Mouse (Mus musculus) ZHBTc4 (cell line): ENCODE measurements around the gene Ebf1.
A peak's percentile ranks its signal among the peaks of the same experiment; 100 is the strongest.

ENCODE experiments used
- DNase-seq: peaks from one replicate; pipeline ENCODE4 v3.0.0-alpha.2; 2011; ENCODE audit warnings: low read depth, low spot score

Ebf1 gene

GRCm38 (mm10) chr11:44661875-44662274, 44.8 kb downstream of the Ebf1 start:
- no peak for DNase-seq

- DNase-seq = no peak
Measured at GRCm38 (mm10) chr11:44663609-44664141, 46.6 kb downstream of the Ebf1 start.

GRCm38 (mm10) chr11:44665156-44665682, 48.1 kb downstream of the Ebf1 start:
- peak; percentile 49 for DNase-seq

GRCm38 (mm10) chr11:44665741-44666531, 48.8 kb downstream of the Ebf1 start:
- DNase-seq = no peak

GRCm38 (mm10) chr11:44666741-44667140, 49.6 kb downstream of the Ebf1 start:
- no peak for DNase-seq

GRCm38 (mm10) chr11:44681306-44681705, 64.2 kb downstream of the Ebf1 start:
- no peak for DNase-seq

- DNase-seq = no peak
Measured at GRCm38 (mm10) chr11:44681995-44682394, 64.9 kb downstream of the Ebf1 start.

- DNase-seq = peak; percentile 41
Measured at GRCm38 (mm10) chr11:44682703-44683539, 65.8 kb downstream of the Ebf1 start.

GRCm38 (mm10) chr11:44684486-44685076, 67.5 kb downstream of the Ebf1 start:
- DNase-seq = peak; percentile 36

GRCm38 (mm10) chr11:44685129-44685528, 68.0 kb downstream of the Ebf1 start:
- DNase-seq = no peak

GRCm38 (mm10) chr11:44685911-44686361, 68.8 kb downstream of the Ebf1 start:
- peak; percentile 58 for DNase-seq

GRCm38 (mm10) chr11:44686378-44686777, 69.3 kb downstream of the Ebf1 start:
- DNase-seq = no peak

- no peak for DNase-seq
Measured at GRCm38 (mm10) chr11:44688542-44688941, 71.4 kb downstream of the Ebf1 start.

- DNase-seq = no peak
Measured at GRCm38 (mm10) chr11:44689571-44690264, 72.6 kb downstream of the Ebf1 start.

GRCm38 (mm10) chr11:44690265-44690572, 73.1 kb downstream of the Ebf1 start:
- DNase-seq = peak; percentile 43

GRCm38 (mm10) chr11:44695416-44695815, 78.3 kb downstream of the Ebf1 start:
- DNase-seq = no peak

GRCm38 (mm10) chr11:44696539-44697201, 79.6 kb downstream of the Ebf1 start:
- peak; percentile 69 for DNase-seq

- DNase-seq = no peak
Measured at GRCm38 (mm10) chr11:44700181-44700580, 83.1 kb downstream of the Ebf1 start.

GRCm38 (mm10) chr11:44701221-44701810, 84.2 kb downstream of the Ebf1 start:
- no peak for DNase-seq

- DNase-seq = no peak
Measured at GRCm38 (mm10) chr11:44701864-44702263, 84.7 kb downstream of the Ebf1 start.
